ENCODE assay signal across 10 mouse cellular contexts in the genomic region with DNA sequence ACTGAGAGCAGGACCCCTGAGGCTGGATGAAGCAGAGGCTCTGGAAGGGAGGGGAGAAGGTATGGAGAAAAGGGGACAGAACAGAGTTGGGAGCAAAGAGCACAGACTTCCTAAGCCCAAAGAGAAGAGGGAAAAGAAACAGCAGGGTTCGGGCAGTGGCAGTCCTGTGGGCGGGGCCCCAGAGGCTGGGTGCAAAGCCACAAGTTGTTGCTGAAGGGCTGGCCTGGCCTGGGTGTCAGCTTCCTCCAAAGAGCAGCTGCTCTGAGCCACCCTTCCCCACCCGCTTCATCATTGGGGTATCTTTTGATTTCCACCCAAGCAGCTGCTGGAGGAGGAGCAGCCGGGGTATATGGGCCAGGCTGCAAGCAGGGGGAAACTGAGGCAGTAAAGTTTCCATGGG. TPM values are rescaled to one million over a fixed set of nuclear protein-coding genes. Genes with fewer than 3 reads are reported as not detected.
DNase-seq lines count a peak whose midpoint lies in the region; ATAC-seq lines count a peak whose summit lies in the region.
"Had no signal": no experiment of that assay in that cellular context is flagged by ENCODE, and none has a peak within 500 bp of the region (broad histone marks: within the 10 kb centered on the region; RNA-seq: fewer than 3 reads in every experiment).

No protein-coding gene starts in this region.

- peaks cover 30% of the 10 kb centered on the region for H3K36me3 ChIP-seq in embryonic facial prominence, embryonic 13.5 days

- H3K4me3 ChIP-seq in embryonic facial prominence, embryonic 13.5 days: no peak overlapping the region
- H3K4me3 ChIP-seq: forebrain, embryonic 10.5 days had no signal

- no peak overlapping the region for H3K4me2 ChIP-seq in embryonic facial prominence, embryonic 13.5 days

- H3K4me1 ChIP-seq in embryonic facial prominence, embryonic 13.5 days: peaks cover 36% of the 10 kb centered on the region

- H3K9ac ChIP-seq in embryonic facial prominence, embryonic 13.5 days: peak overlapping the region; percentile 54; the same call in 1 of the 2 replicates

- WGBS in embryonic facial prominence, embryonic 13.5 days: 54% methylated on average over 4 of the region's 4 CpGs

- ATAC-seq in embryonic facial prominence, embryonic 13.5 days (ENCODE audit: insufficient number of reproducible peaks, insufficient read depth, low FRiP score, low TSS enrichment, low read depth): no peak
- ATAC-seq in granulocyte monocyte progenitor cell, adult 5-6 weeks (replicated peaks; ENCODE audit: poor library complexity, severe bottlenecking): peak; percentile 82
- peak; percentile 48 for ATAC-seq in megakaryocyte-erythroid progenitor cell, adult 5-6 weeks (replicated peaks; ENCODE audit: low FRiP score, low TSS enrichment, poor library complexity, severe bottlenecking)
- ATAC-seq: hindbrain, embryonic 16.5 days had no signal

- DNase-seq in spleen, postnatal 36 days (ENCODE audit: low spot score in 2 of 2): peak; percentile 38 to 55
- no peak for DNase-seq in spleen, postnatal 14 days (ENCODE audit: low spot score in 2 of 2)
- DNase-seq in ovary, postnatal 10 days (ENCODE audit: low spot score): no peak
- DNase-seq in adrenal gland, postnatal 10 days: no peak
- DNase-seq: right cerebral cortex, postnatal 14 days had no signal

- H3K27me3 ChIP-seq in embryonic facial prominence, embryonic 13.5 days: no peaks in the 10 kb centered on the region

- no peak overlapping the region for H3K27ac ChIP-seq in embryonic facial prominence, embryonic 13.5 days

- no peaks in the 10 kb centered on the region for H3K9me3 ChIP-seq in embryonic facial prominence, embryonic 13.5 days
- H3K9me3 ChIP-seq: forebrain, embryonic 10.5 days had no signal

RNA-seq across cellular contexts. Expression of gene Atp2a1, which starts 1.2 kb away (rescaled TPM):
- 7.9 and 11.5 TPM in 2 replicates for polyA plus RNA-seq in embryonic facial prominence, embryonic 13.5 days (2015; fragmentation: Nextera tagmentation; extraction: Ambion mirVana)
- total RNA-seq in granulocyte monocyte progenitor cell, adult 5-6 weeks (2014; fragmentation: Nextera tagmentation): 0.62 TPM in 1 of 2 replicates, not detected in the other
- not detected in 2 replicates for total RNA-seq in granulocyte monocyte progenitor cell, adult 5-6 weeks (2017)
- total RNA-seq in megakaryocyte-erythroid progenitor cell, adult 5-6 weeks (2014; fragmentation: Nextera tagmentation): 2.3 TPM in 1 of 2 replicates, not detected in the other
- total RNA-seq in megakaryocyte-erythroid progenitor cell, adult 5-6 weeks (2017): 0.15 and 0.61 TPM in 2 replicates
- 100 to 1,000 TPM; 189 to 579 TPM for total RNA-seq in adrenal gland, postnatal 10 days (2021)

RNA-seq across cellular contexts. Expression of gene Sh2b1, which starts 11.1 kb away (rescaled TPM):
- polyA plus RNA-seq in embryonic facial prominence, embryonic 13.5 days (2015; fragmentation: Nextera tagmentation; extraction: Ambion mirVana): 53.4 and 57.8 TPM in 2 replicates
- total RNA-seq in granulocyte monocyte progenitor cell, adult 5-6 weeks (2014; fragmentation: Nextera tagmentation): 35.9 and 58.3 TPM in 2 replicates
- 15.6 and 17.3 TPM in 2 replicates for total RNA-seq in granulocyte monocyte progenitor cell, adult 5-6 weeks (2017)
- total RNA-seq in megakaryocyte-erythroid progenitor cell, adult 5-6 weeks (2014; fragmentation: Nextera tagmentation): 24.8 and 49.2 TPM in 2 replicates
- total RNA-seq in megakaryocyte-erythroid progenitor cell, adult 5-6 weeks (2017): 11.7 and 11.9 TPM in 2 replicates
- 10 to 100 TPM; 47.5 to 53.4 TPM for total RNA-seq in adrenal gland, postnatal 10 days (2021)

RNA-seq across cellular contexts. Expression of gene Tufm, which starts 23.0 kb away (rescaled TPM):
- polyA plus RNA-seq in embryonic facial prominence, embryonic 13.5 days (2015; fragmentation: Nextera tagmentation; extraction: Ambion mirVana): 129 and 131 TPM in 2 replicates
- 85.3 and 101 TPM in 2 replicates for total RNA-seq in granulocyte monocyte progenitor cell, adult 5-6 weeks (2014; fragmentation: Nextera tagmentation)
- total RNA-seq in granulocyte monocyte progenitor cell, adult 5-6 weeks (2017): 75.5 and 86.7 TPM in 2 replicates
- 128 and 168 TPM in 2 replicates for total RNA-seq in megakaryocyte-erythroid progenitor cell, adult 5-6 weeks (2014; fragmentation: Nextera tagmentation)
- total RNA-seq in megakaryocyte-erythroid progenitor cell, adult 5-6 weeks (2017): 92.9 and 141 TPM in 2 replicates
- total RNA-seq in adrenal gland, postnatal 10 days (2021): 100 to 1,000 TPM; 215 to 222 TPM

RNA-seq across cellular contexts. Expression of gene Rabep2, which starts 35.6 kb away (rescaled TPM):
- 30.8 and 34.0 TPM in 2 replicates for polyA plus RNA-seq in embryonic facial prominence, embryonic 13.5 days (2015; fragmentation: Nextera tagmentation; extraction: Ambion mirVana)
- total RNA-seq in granulocyte monocyte progenitor cell, adult 5-6 weeks (2014; fragmentation: Nextera tagmentation): 11.3 and 16.2 TPM in 2 replicates
- total RNA-seq in granulocyte monocyte progenitor cell, adult 5-6 weeks (2017): 12.3 and 16.9 TPM in 2 replicates
- total RNA-seq in megakaryocyte-erythroid progenitor cell, adult 5-6 weeks (2014; fragmentation: Nextera tagmentation): 10.2 and 13.9 TPM in 2 replicates
- 11.5 and 14.0 TPM in 2 replicates for total RNA-seq in megakaryocyte-erythroid progenitor cell, adult 5-6 weeks (2017)
- 10 to 100 TPM; 26.5 to 42.3 TPM for total RNA-seq in adrenal gland, postnatal 10 days (2021)

RNA-seq across cellular contexts. Expression of gene Atxn2l, which starts 39.1 kb away (rescaled TPM):
- polyA plus RNA-seq in embryonic facial prominence, embryonic 13.5 days (2015; fragmentation: Nextera tagmentation; extraction: Ambion mirVana): 54.0 and 56.8 TPM in 2 replicates
- 102 and 130 TPM in 2 replicates for total RNA-seq in granulocyte monocyte progenitor cell, adult 5-6 weeks (2014; fragmentation: Nextera tagmentation)
- total RNA-seq in granulocyte monocyte progenitor cell, adult 5-6 weeks (2017): 27.4 and 28.9 TPM in 2 replicates
- total RNA-seq in megakaryocyte-erythroid progenitor cell, adult 5-6 weeks (2014; fragmentation: Nextera tagmentation): 162 and 199 TPM in 2 replicates
- 28.4 and 42.7 TPM in 2 replicates for total RNA-seq in megakaryocyte-erythroid progenitor cell, adult 5-6 weeks (2017)
- 10 to 100 TPM; 65.0 to 84.5 TPM for total RNA-seq in adrenal gland, postnatal 10 days (2021)

Comparison
In these comparisons a context has a peak if more than half of its experiments do, and no peak if none do; other contexts are left out.
1. DNase-seq: peak in spleen, postnatal 36 days (2 of 2); none in spleen, postnatal 14 days (0 of 2), ovary, postnatal 10 days (single experiment) and adrenal gland, postnatal 10 days (single experiment).
2. RNA of gene Atp2a1, which starts 1.2 kb away (total RNA-seq): 189 to 579 TPM in adrenal gland, postnatal 10 days; 0.15 to 2.3 TPM in megakaryocyte-erythroid progenitor cell, adult 5-6 weeks and 0.62 TPM in granulocyte monocyte progenitor cell, adult 5-6 weeks; every median in the first group is over 10 times any median in the second.